Mouse (Mus musculus) heart, embryonic 10.5 days (tissue): ENCODE results near the gene 1600015I10Rik. TPM values are rescaled to one million over a fixed set of nuclear protein-coding genes. Genes with fewer than 3 reads are reported as not detected.
A peak's percentile ranks its signal among the peaks of the same experiment; 100 is the strongest.
"Not testable (repeated sequence)": the region's sequence is repeated elsewhere in the genome, so short reads cannot be mapped to it uniquely, and the experiment has no call there.

Source experiments
- DNase-seq: peaks from one replicate; pipeline ENCODE4 v3.0.0-alpha.2; 2017; ENCODE audit warnings: low spot score
- H3K27ac ChIP-seq: fragments of 300-500 bp; sonication (generic); 2 replicates; pipeline ENCODE4 v1.5.1; 2016; ENCODE audit warnings: mild to moderate bottlenecking
- H3K27me3 ChIP-seq: fragments of 300-500 bp; sonication (generic); 2 replicates; pipeline ENCODE4 v1.6.1; 2016; ENCODE audit warnings: mild to moderate bottlenecking; ENCODE audit not compliant: poor library complexity, insufficient read depth, severe bottlenecking
- H3K36me3 ChIP-seq: fragments of 300-500 bp; sonication (generic); 2 replicates; pipeline ENCODE4 v1.6.1; 2016; ENCODE audit warnings: mild to moderate bottlenecking, moderate library complexity
- H3K4me1 ChIP-seq: fragments of 300-500 bp; sonication (generic); 2 replicates; pipeline ENCODE4 v1.6.1; 2016; ENCODE audit warnings: mild to moderate bottlenecking
- H3K4me3 ChIP-seq: fragments of 300-500 bp; sonication (generic); 2 replicates; pipeline ENCODE4 v1.5.1; 2016; ENCODE audit warnings: mild to moderate bottlenecking, moderate library complexity
- H3K9me3 ChIP-seq: fragments of 300-500 bp; sonication (generic); 2 replicates; pipeline ENCODE4 v1.6.1; 2016; ENCODE audit warnings: mild to moderate bottlenecking, moderate library complexity
- WGBS: fragments of 180-500 bp; shearing (Covaris S2); methylation state at CpG from one replicate; pipeline ENCODE4 v1.1.7; 2016; 5-methylcytosine and 5-hydroxymethylcytosine counted together
- polyA plus RNA-seq: library from polyadenylated mRNA; unstranded; fragments of >200 nt; fragmentation: Nextera tagmentation; extraction: Ambion mirVana; gene quantifications from 2 replicates; pipeline ENCODE4 v1.2.1, GENCODE M21; 2016

1600015I10Rik gene
- polyA plus RNA-seq: 0.05 TPM in 1 of 2 replicates, not detected in the other

DNA sequence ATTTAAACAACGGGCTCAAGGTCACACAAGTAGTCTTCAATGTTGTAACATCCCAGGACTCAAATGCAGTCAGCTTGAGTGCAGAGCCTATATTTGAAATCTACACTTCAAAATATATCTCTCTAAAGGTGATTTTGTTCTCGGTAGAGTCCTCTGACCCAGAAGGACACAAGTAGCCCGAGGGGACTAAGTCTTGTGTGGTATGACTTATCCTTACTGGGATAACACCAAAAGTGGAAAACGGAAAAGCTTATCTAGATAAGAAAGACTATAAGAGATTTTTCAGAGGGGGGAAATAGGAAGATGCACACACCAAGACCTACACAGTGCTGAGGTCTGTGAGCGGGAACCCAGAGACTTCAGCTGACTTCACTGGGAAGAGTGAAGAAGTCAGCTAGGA lies at the start of gene 1600015I10Rik:
1600015I10Rik (plus strand) TSS at position 301 of the 400 bp plus-strand sequence.
- WGBS: 80% methylated on average over 5 of the region's 5 CpGs

GRCm38 (mm10) chr6:48894203-48894602 lies 35.5 kb upstream of the 1600015I10Rik start:
- Histone ChIP-seq H3K4me3 (no peak overlapping the region), H3K4me1 (no peaks in the 10 kb centered on the region), H3K36me3 (no peaks in the 10 kb centered on the region), H3K9me3 (no peaks in the 10 kb centered on the region), H3K27ac (no peak overlapping the region), H3K27me3 (no peaks in the 10 kb centered on the region)
- DNase-seq: peak; percentile 31
- WGBS: 56% methylated on average over 4 of the region's 4 CpGs

More for the DNA sequence above, at the start of gene 1600015I10Rik:
- no peaks in the 10 kb centered on the region for H3K27me3 ChIP-seq
- no peaks in the 10 kb centered on the region for H3K9me3 ChIP-seq
- no peak within 1 kb of the TSS for H3K27ac ChIP-seq
- H3K4me1 ChIP-seq: peaks cover 10% of the 10 kb centered on the region; the same call in 1 of the 2 replicates
- peak; percentile 11 for DNase-seq
- H3K36me3 ChIP-seq: no peaks in the 10 kb centered on the region
- no peak within 1 kb of the TSS for H3K4me3 ChIP-seq

DNA sequence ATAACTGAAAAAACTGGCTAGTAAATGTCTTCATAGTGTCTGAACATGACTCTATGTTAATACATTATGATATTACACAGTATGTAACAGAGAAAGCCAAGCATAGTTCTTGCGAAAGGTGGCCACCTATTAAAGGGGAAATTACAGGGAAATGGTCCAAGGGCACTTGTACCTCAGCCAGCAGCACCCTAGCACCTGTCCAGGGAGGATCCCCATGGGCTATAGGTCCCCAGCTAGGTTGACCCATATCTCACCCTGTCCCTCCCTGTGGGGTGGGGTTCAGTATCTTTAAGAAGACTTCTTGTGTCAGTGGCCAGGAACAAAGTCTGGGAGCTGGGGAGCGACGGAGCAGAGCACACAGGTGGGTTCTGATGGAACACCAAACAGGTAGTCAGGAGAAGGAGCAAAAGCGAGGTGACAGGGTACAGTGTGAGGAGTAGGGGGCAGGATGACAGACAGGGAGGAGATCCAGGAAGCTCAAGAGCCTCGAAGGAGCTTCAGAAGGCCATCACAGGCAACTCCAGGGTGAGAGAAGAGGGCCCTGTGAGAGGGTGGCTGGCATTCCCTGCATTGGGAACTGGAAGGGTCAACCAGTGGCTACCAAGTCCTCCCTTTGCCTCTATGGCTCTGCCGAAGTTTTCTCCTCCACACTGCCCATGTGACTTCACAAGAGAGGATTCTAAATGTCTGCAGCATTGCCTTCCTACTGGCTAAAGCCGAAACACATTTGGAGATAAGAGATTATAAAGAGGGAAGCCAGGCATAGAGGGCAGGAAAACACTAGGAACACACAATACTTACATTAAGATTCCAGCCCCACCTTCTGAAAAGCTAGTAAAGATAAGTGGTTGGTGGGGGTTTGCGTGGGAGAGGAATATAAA lies 34.5 kb upstream of the 1600015I10Rik start:
- Histone ChIP-seq H3K36me3 (no peaks in the 10 kb centered on the region), H3K4me1 (no peaks in the 10 kb centered on the region), H3K27ac (no peak overlapping the region), H3K27me3 (no peaks in the 10 kb centered on the region), H3K4me3 (no peak overlapping the region), H3K9me3 (no peaks in the 10 kb centered on the region)
- peak; percentile 72 for DNase-seq
- WGBS: 77% methylated on average over 8 of the region's 8 CpGs

DNA sequence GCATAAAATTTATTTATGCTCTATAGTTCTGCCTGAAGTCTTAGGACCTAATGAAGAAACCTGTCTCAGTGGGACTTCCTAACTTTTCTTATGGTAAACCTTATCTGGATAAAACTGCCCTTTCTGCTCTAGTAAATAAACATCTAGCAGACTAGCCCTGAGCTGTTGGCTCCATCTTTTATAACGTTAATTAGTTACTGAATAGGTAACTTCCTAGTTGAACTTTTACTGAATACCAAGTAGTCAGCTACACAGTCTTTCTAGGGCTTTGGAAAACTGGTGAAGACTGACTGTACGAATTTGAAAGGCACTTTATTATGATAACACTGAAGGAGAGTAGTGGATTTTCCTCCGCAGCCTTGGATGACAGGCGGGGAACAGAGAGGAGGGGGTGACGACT lies 33.8 kb upstream of the 1600015I10Rik start:
- no peak for DNase-seq
- Histone ChIP-seq H3K27me3 (no peaks in the 10 kb centered on the region), H3K4me3 (no peak overlapping the region), H3K9me3 (no peaks in the 10 kb centered on the region), H3K27ac (no peak overlapping the region), H3K4me1 (no peaks in the 10 kb centered on the region), H3K36me3 (no peaks in the 10 kb centered on the region)
- whole genome bisulfite sequencing: 85% methylated on average over 5 of the region's 5 CpGs

DNA sequence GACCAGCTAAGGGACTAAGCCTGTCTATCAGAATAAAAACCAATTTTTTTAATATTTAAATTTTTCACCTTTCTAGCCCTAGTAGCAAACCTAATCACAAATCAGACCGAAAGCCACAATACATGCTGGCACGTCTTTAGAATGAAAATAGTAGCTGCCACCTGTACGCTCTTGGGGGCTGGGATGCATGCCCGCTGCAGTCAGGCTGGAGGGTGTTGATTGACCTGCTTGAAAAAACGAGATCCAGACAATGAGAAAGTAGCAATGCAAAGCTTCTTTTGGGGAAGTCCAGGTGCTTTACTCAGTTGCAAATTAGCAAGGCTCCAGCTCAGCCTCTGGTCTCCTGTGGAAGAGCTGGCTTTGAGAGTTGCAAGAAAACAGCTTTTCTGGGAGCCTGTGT lies 32.7 kb upstream of the 1600015I10Rik start:
- H3K27me3 ChIP-seq: no peaks in the 10 kb centered on the region

DNA sequence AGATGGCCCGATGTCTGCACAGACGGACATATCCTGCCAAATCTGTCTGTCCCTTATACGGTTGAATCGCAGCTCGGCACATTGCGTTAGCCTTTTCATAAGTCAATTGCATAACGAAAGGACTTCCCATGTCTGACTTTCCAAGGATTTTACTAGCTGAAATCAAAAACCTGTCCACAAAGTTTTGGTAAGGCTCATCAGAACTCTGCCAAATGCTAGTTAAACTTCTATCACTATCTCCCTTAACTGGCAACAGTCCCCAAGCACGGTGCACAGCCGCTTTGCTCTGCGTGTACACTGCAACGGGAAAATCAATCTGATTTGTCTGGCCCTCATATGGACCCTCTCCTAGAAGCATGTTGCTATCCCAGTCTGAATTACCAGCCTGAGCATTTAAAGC lies 28.4 kb upstream of the 1600015I10Rik start:
- not testable (repeated sequence) for H3K9me3 ChIP-seq, H3K27ac ChIP-seq, H3K4me1 ChIP-seq, H3K36me3 ChIP-seq, H3K4me3 ChIP-seq, H3K27me3 ChIP-seq
- DNase-seq: peak; percentile 5
- 94% methylated on average over 11 of the region's 11 CpGs for WGBS

More for the DNA sequence above, 32.7 kb upstream of the 1600015I10Rik start:
- WGBS: 84% methylated on average over 5 of the region's 5 CpGs
- no peak overlapping the region for H3K27ac ChIP-seq
- H3K9me3 ChIP-seq: no peaks in the 10 kb centered on the region
- H3K36me3 ChIP-seq: no peaks in the 10 kb centered on the region
- H3K4me1 ChIP-seq: no peaks in the 10 kb centered on the region
- DNase-seq: no peak
- no peak overlapping the region for H3K4me3 ChIP-seq

DNA sequence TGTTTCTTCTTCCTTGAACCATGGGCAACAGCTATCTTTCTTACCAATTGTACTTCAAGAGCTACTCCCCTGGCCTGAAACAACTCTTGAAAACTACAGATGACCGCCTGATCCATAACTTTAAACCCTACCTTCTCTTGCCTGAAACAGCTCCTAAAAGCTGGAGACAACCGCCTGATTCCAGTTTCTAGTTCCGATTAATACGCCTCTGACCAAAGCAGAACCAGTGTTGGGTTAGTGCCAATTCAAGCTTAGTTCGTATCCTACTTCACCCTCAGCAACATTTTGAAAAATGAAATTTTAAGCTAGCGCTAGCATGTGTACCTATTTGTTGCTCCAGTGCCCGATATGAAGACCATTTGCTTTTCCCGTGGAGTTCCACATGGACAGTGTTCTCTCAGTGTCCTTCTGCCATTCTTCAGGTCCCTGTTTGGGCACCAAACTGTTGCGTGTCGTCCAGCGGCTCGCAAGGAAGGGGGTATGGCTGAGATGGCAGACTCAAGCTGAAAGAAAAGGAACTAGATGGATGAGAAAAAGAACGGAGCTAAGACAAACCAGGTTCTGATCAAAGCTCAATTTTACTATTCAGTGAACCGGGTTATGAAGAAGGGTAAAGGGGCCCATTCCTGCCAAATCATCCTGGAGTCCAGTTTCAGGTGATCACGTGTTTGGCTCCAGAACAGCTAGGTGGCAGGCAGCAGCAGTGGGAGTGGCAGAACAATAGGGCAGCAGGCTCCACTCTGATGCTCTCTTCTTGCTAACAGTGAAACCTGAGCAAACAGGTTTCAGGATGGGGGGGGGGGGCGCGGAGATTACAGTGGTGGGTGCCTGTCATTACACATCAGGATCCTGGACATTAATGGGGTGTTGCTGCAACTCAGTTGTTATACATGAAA lies 26.9 kb upstream of the 1600015I10Rik start:
- Histone ChIP-seq H3K27ac (no peak overlapping the region), H3K27me3 (no peaks in the 10 kb centered on the region), H3K4me1 (peaks cover 8% of the 10 kb centered on the region; the same call in 1 of the 2 replicates), H3K36me3 (no peaks in the 10 kb centered on the region), H3K4me3 (no peak overlapping the region), H3K9me3 (no peaks in the 10 kb centered on the region)
- peak; percentile 35 for DNase-seq
- WGBS: 88% methylated on average over 17 of the region's 17 CpGs

DNA sequence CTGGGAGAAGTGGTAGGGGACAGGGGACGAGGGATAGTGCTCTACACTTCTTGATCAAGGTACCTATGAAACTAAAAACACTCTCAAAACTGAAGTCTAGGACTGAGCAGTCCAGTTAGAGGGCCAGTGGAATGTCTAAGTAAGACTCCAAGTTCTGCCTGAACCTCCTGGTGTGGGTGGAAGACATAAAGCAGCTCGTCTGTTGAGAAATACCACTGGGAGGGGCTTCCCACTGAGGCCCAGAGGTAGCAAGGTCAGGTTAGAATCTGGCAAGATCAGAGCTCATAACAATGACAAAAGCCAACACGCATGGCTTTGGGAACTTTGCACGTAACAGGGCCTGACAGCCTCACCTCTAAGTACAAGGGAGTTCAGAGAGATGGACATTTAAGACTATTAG lies 26.3 kb upstream of the 1600015I10Rik start:
- no peak overlapping the region for H3K27ac ChIP-seq
- WGBS: 83% methylated on average over 4 of the region's 4 CpGs

DNA sequence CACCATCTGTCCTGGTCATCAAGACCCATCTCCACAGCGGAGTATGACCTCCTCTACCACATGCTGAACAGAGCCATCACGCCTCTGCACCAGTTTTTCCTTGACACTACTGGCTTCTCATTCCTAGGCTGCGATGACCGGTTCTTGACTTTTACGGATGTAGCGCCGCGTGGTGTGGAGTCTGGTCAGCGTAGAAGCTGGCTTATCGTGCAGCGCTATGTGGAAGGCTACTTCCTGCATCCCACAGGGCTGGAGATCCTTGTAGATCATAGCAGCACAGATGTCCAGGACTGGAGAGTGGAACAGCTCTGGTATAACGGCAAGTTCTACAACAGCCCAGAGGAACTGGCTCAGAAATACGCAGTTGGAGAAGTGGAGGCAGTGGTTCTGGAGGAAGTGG lies 24.1 kb upstream of the 1600015I10Rik start:
- Histone ChIP-seq H3K4me1 (peaks cover 8% of the 10 kb centered on the region; the same call in 1 of the 2 replicates), H3K36me3 (no peaks in the 10 kb centered on the region), H3K27me3 (no peaks in the 10 kb centered on the region), H3K27ac (no peak overlapping the region), H3K4me3 (no peak overlapping the region), H3K9me3 (no peaks in the 10 kb centered on the region)
- WGBS: 82% methylated on average over 13 of the region's 13 CpGs
- peak; percentile 35 for DNase-seq

More for the DNA sequence above, 26.3 kb upstream of the 1600015I10Rik start:
- H3K4me3 ChIP-seq: no peak overlapping the region
- H3K27me3 ChIP-seq: no peaks in the 10 kb centered on the region
- peaks cover 8% of the 10 kb centered on the region; the same call in 1 of the 2 replicates for H3K4me1 ChIP-seq
- DNase-seq: peak; percentile 57
- H3K9me3 ChIP-seq: no peaks in the 10 kb centered on the region
- H3K36me3 ChIP-seq: no peaks in the 10 kb centered on the region

DNA sequence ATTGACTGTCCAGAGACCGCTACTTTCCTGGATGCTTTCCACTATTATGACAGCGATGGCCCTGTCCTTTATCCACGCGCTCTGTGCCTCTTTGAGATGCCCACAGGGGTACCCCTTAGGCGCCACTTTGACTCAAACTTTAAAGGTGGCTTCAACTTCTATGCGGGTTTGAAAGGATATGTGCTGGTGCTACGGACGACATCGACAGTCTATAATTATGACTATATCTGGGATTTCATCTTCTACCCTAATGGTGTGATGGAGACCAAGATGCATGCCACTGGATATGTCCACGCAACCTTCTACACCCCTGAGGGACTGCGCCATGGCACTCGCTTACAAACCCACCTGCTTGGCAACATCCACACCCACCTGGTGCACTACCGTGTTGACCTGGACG lies 23.3 kb upstream of the 1600015I10Rik start:
- Histone ChIP-seq H3K36me3 (no peaks in the 10 kb centered on the region), H3K27me3 (no peaks in the 10 kb centered on the region), H3K4me3 (no peak overlapping the region), H3K4me1 (peaks cover 8% of the 10 kb centered on the region; the same call in 1 of the 2 replicates), H3K27ac (no peak overlapping the region), H3K9me3 (no peaks in the 10 kb centered on the region)
- 91% methylated on average over 14 of the region's 14 CpGs for WGBS
- peak; percentile 59 for DNase-seq

DNA sequence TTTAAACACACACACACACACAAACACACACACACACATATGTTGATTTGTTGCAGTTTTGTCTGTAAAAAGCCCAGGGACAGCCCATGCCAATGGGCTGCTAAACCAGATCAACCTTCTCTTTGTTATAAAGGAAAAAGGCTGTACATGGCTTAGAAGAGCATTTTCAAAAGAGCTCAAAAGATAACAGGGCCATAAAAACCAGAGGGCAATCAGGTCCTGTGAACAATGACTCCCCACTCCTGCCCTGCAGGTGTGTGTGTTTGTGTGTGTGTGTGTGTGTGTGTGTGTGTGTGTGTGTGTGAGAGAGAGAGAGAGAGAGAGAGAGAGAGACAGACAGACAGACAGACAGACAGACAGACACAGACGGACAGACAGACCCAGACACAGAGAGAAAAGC lies 20.5 kb upstream of the 1600015I10Rik start:
- 63% methylated on average over 1 of the region's 1 CpGs for WGBS
- Histone ChIP-seq H3K9me3 (no peaks in the 10 kb centered on the region), H3K36me3 (no peaks in the 10 kb centered on the region), H3K4me1 (peaks cover 8% of the 10 kb centered on the region; the same call in 1 of the 2 replicates), H3K4me3 (no peak overlapping the region), H3K27me3 (no peaks in the 10 kb centered on the region), H3K27ac (no peak overlapping the region)
- DNase-seq: no peak

GRCm38 (mm10) chr6:48912033-48912432 lies 17.7 kb upstream of the 1600015I10Rik start:
- Histone ChIP-seq H3K4me3 (no peak overlapping the region), H3K4me1 (peaks cover 4% of the 10 kb centered on the region; the same call in 1 of the 2 replicates), H3K27ac (no peak overlapping the region), H3K36me3 (no peaks in the 10 kb centered on the region), H3K9me3 (no peaks in the 10 kb centered on the region), H3K27me3 (no peaks in the 10 kb centered on the region)
- WGBS: 45% methylated on average over 3 of the region's 3 CpGs
- peak; percentile 65 for DNase-seq
